Mouse (Mus musculus): ENCODE measurements around the gene Grm4.

DNA sequence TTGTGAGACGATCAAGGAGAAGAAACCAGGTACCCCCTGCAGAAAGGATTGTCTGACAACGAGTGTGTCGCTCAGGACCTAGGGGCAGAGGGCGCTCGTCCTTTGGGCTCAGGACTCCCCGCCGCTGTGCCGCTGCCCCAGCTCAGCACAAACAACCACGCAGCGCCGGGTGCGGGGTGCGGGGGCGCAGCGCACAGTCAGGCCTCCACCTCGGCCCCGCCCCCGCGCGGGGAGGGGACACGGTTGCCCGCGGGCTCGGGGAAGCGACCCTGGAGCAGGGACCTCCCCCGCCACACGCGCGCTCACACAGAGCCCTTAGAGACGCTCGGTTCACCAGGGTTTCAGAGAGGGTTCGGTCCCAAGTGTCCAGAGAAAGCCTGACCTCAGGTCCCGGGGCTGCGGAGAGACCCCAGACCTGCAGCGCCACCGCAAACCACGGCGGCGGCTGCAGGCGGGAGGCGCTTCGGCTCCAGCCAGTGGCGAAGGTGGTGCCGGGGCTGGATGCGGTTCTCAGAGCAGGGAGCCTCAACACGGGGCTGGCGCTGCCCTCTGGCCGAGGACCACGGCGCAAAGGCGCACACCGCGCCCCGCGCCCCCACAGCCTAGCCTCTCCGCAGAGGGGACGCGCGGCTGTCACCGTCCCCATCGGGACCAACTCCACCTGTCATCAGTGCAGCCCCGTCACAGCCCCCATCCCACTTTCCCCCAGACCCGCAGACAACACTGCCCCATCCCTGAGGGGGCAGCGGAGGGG is 9.2 kb downstream of the Grm4 start:
- TF ChIP-seq POLR2A (IDR thresholded peaks at IDR 0.05; ENCODE audit: insufficient read length, low read depth): no peak
- TF ChIP-seq SRF (IDR thresholded peaks at IDR 0.05; ENCODE audit: control insufficient read depth, insufficient read length, low read depth): no peak
- TF ChIP-seq MYOG (IDR thresholded peaks at IDR 0.05; ENCODE audit: control insufficient read depth in 1 of 3, insufficient read depth in 1 of 3, insufficient read length in 2 of 3, low read depth in 2 of 3): no peak

Measured in myocyte (in vitro differentiated cells).